Mouse (Mus musculus): ENCODE measurements around the gene Pglyrp2. TPM values are rescaled to one million over a fixed set of nuclear protein-coding genes. Genes with fewer than 3 reads are reported as not detected.

Gene Pglyrp2
- polyA plus RNA-seq, 1 experiment, result 3.5 TPM

DNA sequence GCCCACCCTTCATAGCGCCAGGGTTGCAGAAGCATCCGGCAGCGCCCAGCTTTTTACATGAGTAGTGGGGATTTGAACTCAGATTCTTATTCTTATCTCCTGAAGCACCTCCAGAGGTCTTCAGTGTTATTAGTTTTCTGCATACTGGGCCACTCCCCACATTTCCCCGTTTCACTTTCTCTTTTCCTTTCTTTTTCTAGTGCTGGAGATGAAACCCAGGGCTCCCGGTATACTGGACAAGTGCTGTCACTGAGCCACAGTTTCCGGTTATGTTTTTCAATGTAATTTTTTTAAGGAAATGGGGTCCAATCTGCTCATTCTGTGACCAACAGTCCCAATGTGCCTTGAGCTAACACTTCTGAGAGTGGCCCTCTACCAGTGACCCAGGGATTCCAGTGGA, 12.1 kb downstream of the Pglyrp2 start:
- Histone ChIP-seq H3K36me3 (ENCODE audit: control insufficient read depth, insufficient read depth, low read length) (no peaks in the 10 kb centered on the region), H3K27ac (ENCODE audit: insufficient read depth, low read depth, low read length) (no peak overlapping the region), H3K27me3 (replicated peaks; ENCODE audit: control insufficient read depth, insufficient read depth, low read length) (no peaks in the 10 kb centered on the region; the same call in 1 of the 2 replicates), H3K4me3 (ENCODE audit: insufficient read depth, low read depth, low read length) (no peak overlapping the region), H3K4me1 (ENCODE audit: control insufficient read depth, insufficient read depth, low read length) (no peaks in the 10 kb centered on the region)
- TF ChIP-seq POLR2A (IDR thresholded peaks at IDR 0.05; ENCODE audit: low read depth, low read length), result no peak
- no peak for TF ChIP-seq CTCF (conservative IDR thresholded peaks at IDR 0.05; ENCODE audit: insufficient read depth, insufficient read length, low read depth, low read length)
- 82% methylated on average over 6 of the region's 6 CpGs for WGBS
- DNase-seq, result no peak

- no peak within 1 kb of the TSS for H3K27ac ChIP-seq (ENCODE audit: insufficient read depth, low read depth, low read length)
- 64% methylated on average over 8 of the region's 8 CpGs for WGBS
- peak within 1 kb of the TSS; percentile 4; the same call in 1 of the 2 replicates for H3K4me3 ChIP-seq (ENCODE audit: insufficient read depth, low read depth, low read length)
- H3K4me1 ChIP-seq (ENCODE audit: control insufficient read depth, insufficient read depth, low read length), result no peaks in the 10 kb centered on the region
- DNase-seq, result no peak
- no peak for TF ChIP-seq CTCF (conservative IDR thresholded peaks at IDR 0.05; ENCODE audit: insufficient read depth, insufficient read length, low read depth, low read length)
- TF ChIP-seq POLR2A (IDR thresholded peaks at IDR 0.05; ENCODE audit: low read depth, low read length), result no peak
- no peaks in the 10 kb centered on the region for H3K36me3 ChIP-seq (ENCODE audit: control insufficient read depth, insufficient read depth, low read length)
- H3K27me3 ChIP-seq (replicated peaks; ENCODE audit: control insufficient read depth, insufficient read depth, low read length), result no peaks in the 10 kb centered on the region
Observed at GRCm38 (mm10) chr17:32403417-32403816, 20.6 kb downstream of the Pglyrp2 start, which contains the start of gene Rasal3. Gene Rasal3 (minus strand): TSS chr17:32403583.

DNA sequence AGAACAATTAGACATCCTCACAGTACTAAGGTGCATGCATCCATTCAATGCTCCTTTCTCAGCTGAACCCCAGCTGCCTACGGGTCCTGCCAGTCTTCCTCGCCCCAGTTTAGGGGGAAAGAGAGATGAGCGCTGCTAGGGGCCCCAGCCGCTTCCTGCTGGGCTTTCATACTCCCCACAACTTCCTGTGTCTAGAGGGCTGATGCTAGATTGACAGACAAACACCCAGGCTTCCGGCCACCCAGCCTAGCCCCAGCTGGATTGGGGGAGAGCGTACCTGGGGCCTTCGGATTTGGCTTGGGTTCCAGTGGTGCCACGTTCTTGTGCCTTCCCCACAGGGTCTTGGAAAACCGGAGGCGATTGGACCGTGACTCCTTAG, 21.2 kb downstream of the Pglyrp2 start:
- H3K4me3 ChIP-seq (ENCODE audit: insufficient read depth, low read depth, low read length), result peak overlapping the region; percentile 4; the same call in 1 of the 2 replicates

DNA sequence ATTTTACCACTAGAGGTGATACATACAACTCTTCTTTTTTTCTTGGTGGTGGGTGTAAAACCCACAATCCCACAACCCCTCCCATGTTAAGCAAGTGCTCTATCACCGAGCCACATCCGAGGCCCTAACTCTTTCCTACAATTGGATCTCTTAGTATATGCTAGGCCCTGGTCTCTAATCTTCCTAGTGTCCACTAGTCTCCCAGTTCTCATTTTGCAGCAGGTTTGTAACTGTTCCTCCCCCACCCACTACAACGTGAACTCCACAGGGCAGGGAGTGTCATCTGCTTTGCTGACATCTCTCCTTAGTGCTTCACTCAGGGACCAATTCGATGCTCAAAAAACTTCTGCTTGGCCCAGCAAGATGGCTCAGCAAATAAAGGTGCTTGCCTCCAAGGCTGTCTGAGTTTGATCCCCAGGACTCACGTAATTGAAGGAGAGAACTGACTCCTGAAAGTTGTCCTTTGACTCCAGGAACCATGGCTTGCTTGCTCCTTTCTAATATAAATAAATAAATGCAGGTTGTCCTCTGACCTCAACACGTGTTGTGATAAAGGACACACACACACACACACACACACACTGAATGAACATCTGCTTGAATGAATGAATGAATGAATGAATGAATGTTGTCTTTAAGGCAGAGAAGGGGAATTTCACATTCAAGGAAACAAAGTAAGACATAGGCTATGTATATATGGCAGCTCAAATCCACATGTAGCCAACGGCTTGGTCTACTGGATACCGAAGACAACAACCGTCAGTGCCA, 21.8 kb downstream of the Pglyrp2 start:
- H3K27ac ChIP-seq (ENCODE audit: insufficient read depth, low read depth, low read length), result no peak overlapping the region
- no peak for DNase-seq
- H3K27me3 ChIP-seq (replicated peaks; ENCODE audit: control insufficient read depth, insufficient read depth, low read length), result no peaks in the 10 kb centered on the region
- no peaks in the 10 kb centered on the region for H3K36me3 ChIP-seq (ENCODE audit: control insufficient read depth, insufficient read depth, low read length)
- no peak for TF ChIP-seq POLR2A (IDR thresholded peaks at IDR 0.05; ENCODE audit: low read depth, low read length)
- no peak for TF ChIP-seq CTCF (conservative IDR thresholded peaks at IDR 0.05; ENCODE audit: insufficient read depth, insufficient read length, low read depth, low read length)
- no peak overlapping the region for H3K4me3 ChIP-seq (ENCODE audit: insufficient read depth, low read depth, low read length)
- H3K4me1 ChIP-seq (ENCODE audit: control insufficient read depth, insufficient read depth, low read length), result no peaks in the 10 kb centered on the region
- 84% methylated on average over 9 of the region's 9 CpGs for WGBS

More for the DNA sequence above, 21.2 kb downstream of the Pglyrp2 start:
- Histone ChIP-seq H3K4me1 (ENCODE audit: control insufficient read depth, insufficient read depth, low read length) (no peaks in the 10 kb centered on the region), H3K27ac (ENCODE audit: insufficient read depth, low read depth, low read length) (no peak overlapping the region), H3K36me3 (ENCODE audit: control insufficient read depth, insufficient read depth, low read length) (no peaks in the 10 kb centered on the region), H3K27me3 (replicated peaks; ENCODE audit: control insufficient read depth, insufficient read depth, low read length) (no peaks in the 10 kb centered on the region)
- TF ChIP-seq CTCF (conservative IDR thresholded peaks at IDR 0.05; ENCODE audit: insufficient read depth, insufficient read length, low read depth, low read length) (no peak), POLR2A (IDR thresholded peaks at IDR 0.05; ENCODE audit: low read depth, low read length) (no peak)
- 70% methylated on average over 11 of the region's 11 CpGs for WGBS
- peak; percentile 12 for DNase-seq

DNA sequence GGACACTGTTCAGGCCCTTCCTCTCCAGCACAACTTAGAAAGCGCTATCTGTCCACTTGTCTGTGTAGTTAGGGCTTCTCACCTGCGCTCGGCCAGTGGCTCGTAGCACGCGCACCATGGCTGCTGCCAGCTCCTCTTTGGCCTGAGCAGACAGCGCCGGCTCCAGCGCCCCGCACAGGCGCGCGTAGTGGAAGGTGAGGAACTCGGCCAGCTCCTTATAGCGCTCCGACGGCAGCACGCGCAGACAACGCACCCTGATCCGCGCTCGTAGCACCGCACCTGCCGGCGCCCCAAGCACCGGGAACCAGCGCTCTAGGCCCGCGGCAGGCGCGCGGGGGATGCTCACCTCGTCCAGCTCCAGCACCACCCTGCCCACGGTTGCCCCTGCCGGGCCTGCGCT, 27.7 kb downstream of the Pglyrp2 start:
- TF ChIP-seq CTCF (conservative IDR thresholded peaks at IDR 0.05; ENCODE audit: insufficient read depth, insufficient read length, low read depth, low read length) (no peak), POLR2A (IDR thresholded peaks at IDR 0.05; ENCODE audit: low read depth, low read length) (no peak)
- Histone ChIP-seq H3K27ac (ENCODE audit: insufficient read depth, low read depth, low read length) (no peak overlapping the region), H3K4me1 (ENCODE audit: control insufficient read depth, insufficient read depth, low read length) (no peaks in the 10 kb centered on the region), H3K4me3 (ENCODE audit: insufficient read depth, low read depth, low read length) (no peak overlapping the region), H3K27me3 (replicated peaks; ENCODE audit: control insufficient read depth, insufficient read depth, low read length) (no peaks in the 10 kb centered on the region), H3K36me3 (ENCODE audit: control insufficient read depth, insufficient read depth, low read length) (no peaks in the 10 kb centered on the region)
- WGBS, result 9% methylated on average over 37 of the region's 37 CpGs
- DNase-seq, result no peak

GRCm38 (mm10) chr17:32393944-32394343, 30.0 kb downstream of the Pglyrp2 start:
- DNase-seq, result no peak
- H3K36me3 ChIP-seq (ENCODE audit: control insufficient read depth, insufficient read depth, low read length), result no peaks in the 10 kb centered on the region
- WGBS, result 81% methylated on average over 10 of the region's 10 CpGs
- H3K4me1 ChIP-seq (ENCODE audit: control insufficient read depth, insufficient read depth, low read length), result no peaks in the 10 kb centered on the region
- H3K4me3 ChIP-seq (ENCODE audit: insufficient read depth, low read depth, low read length), result no peak overlapping the region
- no peak overlapping the region for H3K27ac ChIP-seq (ENCODE audit: insufficient read depth, low read depth, low read length)
- H3K27me3 ChIP-seq (replicated peaks; ENCODE audit: control insufficient read depth, insufficient read depth, low read length), result no peaks in the 10 kb centered on the region
- no peak for TF ChIP-seq POLR2A (IDR thresholded peaks at IDR 0.05; ENCODE audit: low read depth, low read length)
- TF ChIP-seq CTCF (conservative IDR thresholded peaks at IDR 0.05; ENCODE audit: insufficient read depth, insufficient read length, low read depth, low read length), result no peak

DNA sequence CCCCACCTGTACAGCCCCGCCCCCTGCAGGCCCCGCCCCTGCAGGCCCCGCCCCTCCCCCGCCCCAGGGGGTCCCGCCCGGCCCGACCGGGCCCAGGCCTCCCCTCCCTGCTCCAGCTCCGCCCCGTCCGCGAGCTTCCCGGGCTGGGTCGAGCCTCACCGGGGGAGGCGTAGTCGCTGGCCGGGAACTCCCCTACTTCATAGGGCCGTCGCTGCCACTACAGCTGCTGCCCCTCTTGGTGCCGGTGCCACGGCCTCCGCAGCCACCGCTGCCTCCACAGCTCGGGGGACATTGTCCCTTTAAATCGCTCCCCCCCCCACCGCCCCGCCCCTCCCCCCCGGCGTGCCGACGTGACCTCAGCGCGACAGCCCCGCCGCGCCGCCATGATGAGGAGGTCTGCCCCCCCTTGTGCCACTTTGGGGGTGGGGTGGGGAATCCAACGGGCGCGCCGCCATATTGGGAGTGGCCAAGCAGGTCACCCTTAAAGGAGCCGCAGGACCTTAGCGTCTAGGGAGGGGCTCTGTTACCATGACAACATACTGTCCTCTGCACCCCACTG, 34.8 kb downstream of the Pglyrp2 start, which contains the start of gene Wiz:
TSS of gene Wiz (minus strand) at position 339 of the 559 bp plus-strand sequence.
- WGBS, result under 1% methylated on average over 25 of the region's 44 CpGs
- no peaks in the 10 kb centered on the region for H3K36me3 ChIP-seq (ENCODE audit: control insufficient read depth, insufficient read depth, low read length)
- TF ChIP-seq POLR2A (IDR thresholded peaks at IDR 0.05; ENCODE audit: low read depth, low read length) (peak; percentile 9), CTCF (conservative IDR thresholded peaks at IDR 0.05; ENCODE audit: insufficient read depth, insufficient read length, low read depth, low read length) (no peak)
- H3K4me3 ChIP-seq (ENCODE audit: insufficient read depth, low read depth, low read length), result peak within 1 kb of the TSS; percentile 100
- H3K27ac ChIP-seq (ENCODE audit: insufficient read depth, low read depth, low read length), result peak within 1 kb of the TSS; percentile 96
- no peaks in the 10 kb centered on the region for H3K27me3 ChIP-seq (replicated peaks; ENCODE audit: control insufficient read depth, insufficient read depth, low read length)
- peak; percentile 97 for DNase-seq
- H3K4me1 ChIP-seq (ENCODE audit: control insufficient read depth, insufficient read depth, low read length), result no peaks in the 10 kb centered on the region; the same call in 1 of the 2 replicates
